Mouse (Mus musculus): ENCODE measurements around the gene Rlbp1. TPM values are rescaled to one million over a fixed set of nuclear protein-coding genes. Genes with fewer than 3 reads are reported as not detected.

Rlbp1 gene
- polyA plus RNA-seq, 1 experiment from 2014 or later: 1.1 TPM

DNA sequence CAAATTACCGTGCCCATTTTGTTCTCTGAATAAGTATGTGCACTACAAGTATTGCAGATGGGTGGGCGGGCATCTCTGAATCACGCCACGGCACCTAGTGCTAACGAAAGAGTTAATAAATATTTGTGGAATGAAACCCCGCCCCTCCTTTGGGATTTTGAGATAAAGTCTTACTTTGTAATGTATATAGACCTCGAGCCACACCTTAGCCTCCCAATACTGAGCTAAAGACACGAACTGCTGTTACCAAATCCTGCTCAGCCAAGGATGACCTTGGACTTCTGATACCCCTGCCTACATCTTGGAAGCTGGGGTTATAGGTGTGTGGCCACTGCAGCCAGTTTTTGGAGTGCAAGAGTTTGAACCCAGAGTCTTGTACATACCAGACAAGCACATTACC lies 11.6 kb upstream of the Rlbp1 start:
- 86% methylated on average over 8 of the region's 8 CpGs for WGBS
- no peak overlapping the region for H3K4me3 ChIP-seq (ENCODE audit: low read depth, low read length)
- ATAC-seq (ENCODE audit: insufficient read depth, low FRiP score, low TSS enrichment) (no peak), DNase-seq (ENCODE audit: low spot score) (no peak)
- no peaks in the 10 kb centered on the region for H3K4me1 ChIP-seq (ENCODE audit: control insufficient read depth, insufficient read depth, low read length)
- no peaks in the 10 kb centered on the region for H3K9me3 ChIP-seq (ENCODE audit: control insufficient read depth, low read length)
- no peak overlapping the region for H3K9ac ChIP-seq (ENCODE audit: low read length)
- H3K36me3 ChIP-seq (ENCODE audit: control insufficient read depth, insufficient read depth, low read length): no peaks in the 10 kb centered on the region; the same call in 1 of the 2 replicates
- no peak overlapping the region for H3K4me2 ChIP-seq (ENCODE audit: low read depth)
- no peak overlapping the region for H3K27ac ChIP-seq (ENCODE audit: low read depth, low read length)
- no peaks in the 10 kb centered on the region for H3K27me3 ChIP-seq (ENCODE audit: control insufficient read depth, insufficient read depth, low read length)

DNA sequence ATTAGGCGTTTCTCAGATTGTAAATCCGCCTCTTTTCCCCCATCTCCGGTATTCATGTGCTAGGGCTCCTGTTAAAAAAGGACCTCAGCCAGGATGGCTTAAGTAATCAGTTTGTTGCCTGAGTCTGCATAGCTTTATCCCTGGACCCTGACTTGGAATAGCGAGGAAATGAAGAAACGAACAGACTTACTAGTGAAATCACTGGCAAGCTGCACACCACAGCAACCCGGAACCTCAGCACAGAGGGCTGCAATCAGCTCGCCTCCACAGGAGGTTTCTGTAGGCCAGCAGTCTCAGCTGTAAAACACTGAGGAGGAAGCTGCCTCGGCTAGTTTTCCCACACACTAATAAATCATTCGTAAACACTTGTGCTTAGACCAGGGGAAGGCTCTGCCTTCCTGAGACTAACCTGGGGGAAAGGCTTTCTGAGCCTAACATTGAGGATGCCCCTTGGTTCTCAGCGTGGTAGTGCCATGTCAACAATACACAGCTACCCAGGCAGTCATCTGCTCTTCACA lies 10.7 kb upstream of the Rlbp1 start:
- 0 out of 2 replicates have a peak, but pooled peaks cover 3% of the 10 kb centered on the region for H3K4me1 ChIP-seq (ENCODE audit: control insufficient read depth, insufficient read depth, low read length)
- no peaks in the 10 kb centered on the region for H3K27me3 ChIP-seq (ENCODE audit: control insufficient read depth, insufficient read depth, low read length)
- H3K36me3 ChIP-seq (ENCODE audit: control insufficient read depth, insufficient read depth, low read length): no peaks in the 10 kb centered on the region
- no peak overlapping the region for H3K4me2 ChIP-seq (ENCODE audit: low read depth)
- H3K9me3 ChIP-seq (ENCODE audit: control insufficient read depth, low read length): no peaks in the 10 kb centered on the region
- no peak overlapping the region for H3K4me3 ChIP-seq (ENCODE audit: low read depth, low read length)
- no peak overlapping the region for H3K9ac ChIP-seq (ENCODE audit: low read length)
- no peak for DNase-seq (ENCODE audit: low spot score)
- H3K27ac ChIP-seq (ENCODE audit: low read depth, low read length): no peak overlapping the region
- ATAC-seq (ENCODE audit: insufficient read depth, low FRiP score, low TSS enrichment): no peak
- WGBS: 39% methylated on average over 10 of the region's 10 CpGs

DNA sequence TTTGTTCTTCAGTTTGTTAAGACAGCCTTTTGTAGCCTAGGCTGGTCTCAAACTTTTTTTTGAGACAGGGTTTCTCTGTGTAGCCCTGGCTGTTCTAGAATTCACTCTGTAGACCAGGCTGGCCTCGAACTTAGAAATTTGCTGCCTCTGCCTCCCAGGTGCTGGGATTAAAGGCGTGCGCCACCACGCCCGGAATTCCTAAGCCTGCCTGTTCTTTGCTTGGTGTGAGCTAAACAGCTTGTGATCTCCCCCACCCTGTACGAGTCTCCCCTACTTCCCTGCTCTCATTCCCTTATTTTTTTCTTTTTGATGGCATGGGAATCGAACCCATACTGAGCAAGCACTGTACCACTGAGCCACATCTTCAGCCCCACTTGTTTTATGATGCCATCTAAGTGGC lies 8.3 kb upstream of the Rlbp1 start:
- Histone ChIP-seq H3K9me3 (ENCODE audit: control insufficient read depth, low read length) (no peaks in the 10 kb centered on the region), H3K36me3 (ENCODE audit: control insufficient read depth, insufficient read depth, low read length) (no peaks in the 10 kb centered on the region), H3K9ac (ENCODE audit: low read length) (no peak overlapping the region), H3K4me2 (ENCODE audit: low read depth) (no peak overlapping the region), H3K27ac (ENCODE audit: low read depth, low read length) (no peak overlapping the region), H3K4me1 (ENCODE audit: control insufficient read depth, insufficient read depth, low read length) (peaks cover 7% of the 10 kb centered on the region; the same call in 1 of the 2 replicates), H3K4me3 (ENCODE audit: low read depth, low read length) (no peak overlapping the region), H3K27me3 (ENCODE audit: control insufficient read depth, insufficient read depth, low read length) (no peaks in the 10 kb centered on the region)
- no peak for DNase-seq (ENCODE audit: low spot score)
- WGBS: 87% methylated on average over 7 of the region's 7 CpGs
- no peak for ATAC-seq (ENCODE audit: insufficient read depth, low FRiP score, low TSS enrichment)

DNA sequence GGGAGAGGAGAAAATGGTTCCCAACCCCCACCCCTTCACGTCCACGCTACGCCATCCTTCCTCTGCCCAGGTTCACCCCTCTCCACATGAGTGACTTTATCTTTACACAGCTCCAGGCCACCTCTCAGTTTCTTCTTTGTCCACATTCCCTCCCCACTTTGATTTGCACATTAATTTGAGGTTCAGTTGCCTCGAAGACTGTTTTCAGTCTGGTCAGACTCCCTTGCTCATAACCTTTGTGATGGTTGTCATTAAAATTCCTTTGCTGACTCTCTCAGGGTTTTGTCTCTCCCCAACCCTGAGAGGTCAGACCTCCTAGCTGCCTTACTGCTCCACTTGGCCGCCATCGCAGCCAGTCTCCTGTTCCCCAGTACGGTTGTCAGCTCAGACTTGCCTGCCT lies 7.8 kb upstream of the Rlbp1 start:
- no peak for DNase-seq (ENCODE audit: low spot score)
- H3K4me3 ChIP-seq (ENCODE audit: low read depth, low read length): no peak overlapping the region
- no peak for ATAC-seq (ENCODE audit: insufficient read depth, low FRiP score, low TSS enrichment)
- no peaks in the 10 kb centered on the region for H3K36me3 ChIP-seq (ENCODE audit: control insufficient read depth, insufficient read depth, low read length)
- no peaks in the 10 kb centered on the region for H3K9me3 ChIP-seq (ENCODE audit: control insufficient read depth, low read length)
- peaks cover 7% of the 10 kb centered on the region; the same call in 1 of the 2 replicates for H3K4me1 ChIP-seq (ENCODE audit: control insufficient read depth, insufficient read depth, low read length)
- no peaks in the 10 kb centered on the region for H3K27me3 ChIP-seq (ENCODE audit: control insufficient read depth, insufficient read depth, low read length)
- WGBS: 60% methylated on average over 7 of the region's 7 CpGs
- no peak overlapping the region for H3K27ac ChIP-seq (ENCODE audit: low read depth, low read length)
- no peak overlapping the region for H3K9ac ChIP-seq (ENCODE audit: low read length)
- H3K4me2 ChIP-seq (ENCODE audit: low read depth): no peak overlapping the region

DNA sequence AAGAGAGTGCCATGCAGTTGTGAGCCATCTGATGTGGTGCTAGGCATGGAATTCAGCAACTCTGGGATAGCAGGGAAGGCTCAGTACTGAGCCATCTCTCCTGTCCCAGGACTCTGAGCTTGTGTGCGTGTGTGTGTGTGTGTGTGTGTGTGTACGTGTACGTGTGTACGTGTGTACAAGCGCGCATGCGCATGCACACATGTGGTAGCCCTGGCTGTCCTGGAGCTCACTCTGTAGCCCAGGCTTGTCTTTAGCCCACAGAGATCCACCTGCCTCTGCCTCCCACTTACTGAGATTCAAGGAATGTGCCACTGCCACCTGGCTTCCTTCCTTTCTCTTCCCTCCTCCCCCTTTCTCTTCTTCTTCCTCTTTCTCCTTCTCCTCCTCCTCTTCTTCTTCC lies 7.1 kb upstream of the Rlbp1 start:
- Histone ChIP-seq H3K9me3 (ENCODE audit: control insufficient read depth, low read length) (no peaks in the 10 kb centered on the region), H3K9ac (ENCODE audit: low read length) (no peak overlapping the region), H3K4me1 (ENCODE audit: control insufficient read depth, insufficient read depth, low read length) (peaks cover 7% of the 10 kb centered on the region; the same call in 1 of the 2 replicates), H3K27me3 (ENCODE audit: control insufficient read depth, insufficient read depth, low read length) (no peaks in the 10 kb centered on the region), H3K27ac (ENCODE audit: low read depth, low read length) (no peak overlapping the region), H3K4me3 (ENCODE audit: low read depth, low read length) (no peak overlapping the region), H3K36me3 (ENCODE audit: control insufficient read depth, insufficient read depth, low read length) (no peaks in the 10 kb centered on the region), H3K4me2 (ENCODE audit: low read depth) (no peak overlapping the region)
- 96% methylated on average over 7 of the region's 7 CpGs for WGBS
- no peak for DNase-seq (ENCODE audit: low spot score)
- no peak for ATAC-seq (ENCODE audit: insufficient read depth, low FRiP score, low TSS enrichment)

DNA sequence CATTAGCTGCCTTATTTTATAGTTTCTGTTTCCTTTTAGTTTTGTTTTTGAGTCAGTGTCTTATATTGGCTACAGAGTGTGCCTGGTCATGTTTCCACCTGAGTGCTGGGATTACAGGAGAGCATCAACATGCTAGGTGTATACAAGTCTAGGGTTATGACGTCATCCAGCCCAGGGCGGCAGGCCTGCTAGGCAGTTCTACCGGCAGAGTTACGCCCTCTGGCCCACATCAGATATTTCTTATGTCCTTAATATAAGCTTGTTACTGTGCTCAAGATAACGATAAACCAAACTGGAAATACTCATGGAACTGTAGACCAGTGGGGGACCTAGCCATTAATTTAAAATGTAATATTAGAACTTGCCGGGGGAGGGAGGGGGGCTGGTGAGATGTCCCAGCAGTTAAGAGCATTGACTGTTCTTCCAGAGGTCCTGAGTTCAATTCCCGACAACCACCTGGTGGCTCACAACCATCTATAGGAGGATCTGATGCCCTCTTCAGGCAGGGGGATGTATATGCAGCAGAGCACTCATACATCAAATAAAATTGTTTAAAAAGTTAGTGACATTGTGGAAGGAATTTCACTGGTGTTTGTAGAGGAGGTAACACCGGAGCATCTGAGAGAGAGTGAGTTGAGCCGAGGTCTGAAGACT lies 6.1 kb upstream of the Rlbp1 start:
- DNase-seq (ENCODE audit: low spot score): no peak
- peak overlapping the region; percentile 44 for H3K4me3 ChIP-seq (ENCODE audit: low read depth, low read length)
- peaks cover 9% of the 10 kb centered on the region; the same call in 1 of the 2 replicates for H3K4me1 ChIP-seq (ENCODE audit: control insufficient read depth, insufficient read depth, low read length)
- ATAC-seq (ENCODE audit: insufficient read depth, low FRiP score, low TSS enrichment): peak; percentile 28
- peak overlapping the region; percentile 73 for H3K9ac ChIP-seq (ENCODE audit: low read length)
- H3K4me2 ChIP-seq (ENCODE audit: low read depth): peak overlapping the region; percentile 84
- WGBS: 66% methylated on average over 9 of the region's 9 CpGs
- no peaks in the 10 kb centered on the region for H3K27me3 ChIP-seq (ENCODE audit: control insufficient read depth, insufficient read depth, low read length)
- H3K9me3 ChIP-seq (ENCODE audit: control insufficient read depth, low read length): no peaks in the 10 kb centered on the region
- no peaks in the 10 kb centered on the region for H3K36me3 ChIP-seq (ENCODE audit: control insufficient read depth, insufficient read depth, low read length)
- H3K27ac ChIP-seq (ENCODE audit: low read depth, low read length): no peak overlapping the region

DNA sequence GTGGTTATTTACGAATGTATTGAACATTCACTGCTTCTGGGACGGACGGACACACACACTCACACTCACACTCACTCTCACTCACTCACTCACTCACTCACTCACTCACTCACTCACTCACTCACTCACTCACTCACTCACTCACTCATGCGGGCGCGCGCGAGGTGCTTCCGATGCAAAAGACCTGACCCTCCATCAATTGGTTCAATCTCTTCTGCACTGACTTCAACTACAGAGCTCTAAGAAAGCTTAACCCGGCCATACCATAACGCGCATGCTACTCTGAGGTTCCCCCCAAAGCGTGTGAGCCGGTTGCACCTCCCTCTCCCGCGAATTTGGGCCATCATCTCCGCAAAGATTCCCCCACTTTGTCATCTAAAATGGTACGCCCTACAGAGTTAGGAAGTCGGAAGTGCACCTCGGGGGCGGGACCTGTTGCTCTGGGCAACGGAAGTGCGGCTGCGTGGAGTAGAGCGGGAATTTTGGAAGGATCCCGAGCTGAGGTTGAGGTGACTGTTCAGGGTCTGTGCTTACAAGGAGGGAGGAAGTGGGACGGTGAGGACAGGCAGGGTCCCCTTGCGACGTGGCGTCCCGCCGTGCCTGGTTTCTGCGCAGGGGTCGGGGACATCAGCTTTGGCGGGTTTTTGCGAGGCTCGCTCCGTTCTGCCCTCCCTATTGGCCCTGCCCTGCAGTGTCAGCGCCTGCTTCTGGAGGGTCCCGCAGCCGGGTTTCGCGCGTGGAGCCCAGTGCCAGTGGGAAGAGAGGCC lies 5.2 kb upstream of the Rlbp1 start, which contains the start of gene Fanci:
Gene Fanci, plus strand, starts transcription at position 47 of the 767 bp plus-strand sequence.
- H3K9ac ChIP-seq (ENCODE audit: low read length): peak within 1 kb of the TSS; percentile 73
- under 1% methylated on average over 44 of the region's 44 CpGs for WGBS

DNA sequence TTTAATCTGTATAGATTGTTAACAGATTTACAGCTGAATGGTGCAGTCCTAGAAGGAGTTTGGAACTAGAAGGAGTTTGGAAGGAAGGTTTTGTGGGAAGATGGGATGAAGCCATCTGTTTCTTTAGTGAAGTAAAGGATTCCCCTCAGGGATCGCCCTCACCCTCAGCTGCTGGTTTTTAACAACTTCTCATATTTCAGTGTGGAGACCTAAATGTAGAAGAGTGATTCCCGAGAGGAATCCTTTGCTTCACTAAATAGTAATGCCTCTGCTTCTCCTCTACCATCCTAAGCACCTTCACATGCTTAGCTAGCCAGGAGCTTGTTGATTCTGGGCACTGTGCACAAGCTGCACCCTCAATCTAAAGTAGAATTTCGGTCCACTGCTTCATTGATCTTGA lies 4.6 kb upstream of the Rlbp1 start:
- ATAC-seq (ENCODE audit: insufficient read depth, low FRiP score, low TSS enrichment) (no peak), DNase-seq (ENCODE audit: low spot score) (no peak)
- 0 out of 2 replicates have a peak overlapping the region, but pooled peaks have one; percentile 40 for H3K27ac ChIP-seq (ENCODE audit: low read depth, low read length)
- no peaks in the 10 kb centered on the region for H3K9me3 ChIP-seq (ENCODE audit: control insufficient read depth, low read length)
- peak overlapping the region; percentile 73 for H3K9ac ChIP-seq (ENCODE audit: low read length)
- peak overlapping the region; percentile 84 for H3K4me2 ChIP-seq (ENCODE audit: low read depth)
- no peaks in the 10 kb centered on the region for H3K27me3 ChIP-seq (ENCODE audit: control insufficient read depth, insufficient read depth, low read length)
- 13% methylated on average over 3 of the region's 3 CpGs for WGBS
- peaks cover 9% of the 10 kb centered on the region; the same call in 1 of the 2 replicates for H3K4me1 ChIP-seq (ENCODE audit: control insufficient read depth, insufficient read depth, low read length)
- H3K4me3 ChIP-seq (ENCODE audit: low read depth, low read length): peak overlapping the region; percentile 44
- H3K36me3 ChIP-seq (ENCODE audit: control insufficient read depth, insufficient read depth, low read length): no peaks in the 10 kb centered on the region

More for the DNA sequence above, 5.2 kb upstream of the Rlbp1 start, which contains the start of gene Fanci:
- peak; percentile 97 for DNase-seq (ENCODE audit: low spot score)
- H3K36me3 ChIP-seq (ENCODE audit: control insufficient read depth, insufficient read depth, low read length): no peaks in the 10 kb centered on the region
- peak; percentile 83 for ATAC-seq (ENCODE audit: insufficient read depth, low FRiP score, low TSS enrichment)
- H3K27ac ChIP-seq (ENCODE audit: low read depth, low read length): 0 out of 2 replicates have a peak within 1 kb of the TSS, but pooled peaks have one; percentile 40
- peak within 1 kb of the TSS; percentile 84 for H3K4me2 ChIP-seq (ENCODE audit: low read depth)
- no peaks in the 10 kb centered on the region for H3K9me3 ChIP-seq (ENCODE audit: control insufficient read depth, low read length)
- peak within 1 kb of the TSS; percentile 44 for H3K4me3 ChIP-seq (ENCODE audit: low read depth, low read length)
- peaks cover 9% of the 10 kb centered on the region; the same call in 1 of the 2 replicates for H3K4me1 ChIP-seq (ENCODE audit: control insufficient read depth, insufficient read depth, low read length)
- H3K27me3 ChIP-seq (ENCODE audit: control insufficient read depth, insufficient read depth, low read length): no peaks in the 10 kb centered on the region

All from neural tube, embryonic 11.5 days (tissue).